Mouse (Mus musculus) spleen, adult 2 months (tissue): ENCODE data around the gene Naip1. TPM values are rescaled to one million over a fixed set of nuclear protein-coding genes. Genes with fewer than 3 reads are reported as not detected.
A peak's percentile ranks its signal among the peaks of the same experiment; 100 is the strongest.
"Not testable (repeated sequence)": the region's sequence is repeated elsewhere in the genome, so short reads cannot be mapped to it uniquely, and the experiment has no call there.

Experiments
- DNase-seq, 2 experiments: peaks; one replicate each; pipeline versions ENCODE4 v3.0.0 to v3.0.0-alpha.2; 2012 to 2021; ENCODE audit warnings: low spot score in 2 of 2, low read depth in 1 of 2
- H3K27ac ChIP-seq: fragments of 200-500 bp; 2 replicates; pipeline ENCODE4 v1.5.1; 2012; ENCODE audit warnings: low read length, inconsistent platforms; ENCODE audit not compliant: insufficient read depth
- H3K27me3 ChIP-seq: fragments of 200-500 bp; 2 replicates; pipeline ENCODE4 v1.6.1; 2012; ENCODE audit warnings: mild to moderate bottlenecking, moderate library complexity, low read length, inconsistent platforms; ENCODE audit not compliant: control insufficient read depth, insufficient read depth
- H3K36me3 ChIP-seq: fragments of 200-500 bp; 2 replicates; pipeline ENCODE4 v1.6.1; 2012; ENCODE audit warnings: mild to moderate bottlenecking, low read length, inconsistent platforms; ENCODE audit not compliant: control insufficient read depth, insufficient read depth
- H3K4me1 ChIP-seq: fragments of 200-500 bp; 2 replicates; pipeline ENCODE4 v1.6.1; 2011; ENCODE audit warnings: inconsistent platforms; ENCODE audit not compliant: control insufficient read depth, insufficient read depth, insufficient read length
- H3K4me3 ChIP-seq: fragments of 200-500 bp; 2 replicates; pipeline ENCODE4 v1.5.1; 2011; ENCODE audit warnings: mild to moderate bottlenecking, inconsistent platforms; ENCODE audit not compliant: insufficient read depth, insufficient read length; ENCODE audit errors: extremely low read depth
- CTCF ChIP-seq: fragments of 200-500 bp; IDR thresholded peaks from 2 replicates; pipeline ENCODE4 v1.5.1; 2011; ENCODE audit warnings: mild to moderate bottlenecking, inconsistent platforms; ENCODE audit not compliant: insufficient read depth, insufficient read length, insufficient replicate concordance; ENCODE audit errors: extremely low read depth
- POLR2A ChIP-seq: fragments of 200-500 bp; IDR thresholded peaks from 2 replicates; pipeline ENCODE4 v1.6.1; 2011; ENCODE audit warnings: low read depth, low read length, inconsistent platforms
- WGBS: fragments of 180-500 bp; shearing (Covaris S2); methylation state at CpG from one replicate; pipeline ENCODE4 v1.1.7; 2018; 5-methylcytosine and 5-hydroxymethylcytosine counted together
- polyA plus RNA-seq: library from polyadenylated mRNA; depleted of rRNA; stranded (reverse); fragments of >200 nt; gene quantifications from 2 replicates; pipeline ENCODE4 v1.2.3, GENCODE M21; 2012

The Naip1 gene
- polyA plus RNA-seq, 1 experiment: 0.42 TPM

DNA sequence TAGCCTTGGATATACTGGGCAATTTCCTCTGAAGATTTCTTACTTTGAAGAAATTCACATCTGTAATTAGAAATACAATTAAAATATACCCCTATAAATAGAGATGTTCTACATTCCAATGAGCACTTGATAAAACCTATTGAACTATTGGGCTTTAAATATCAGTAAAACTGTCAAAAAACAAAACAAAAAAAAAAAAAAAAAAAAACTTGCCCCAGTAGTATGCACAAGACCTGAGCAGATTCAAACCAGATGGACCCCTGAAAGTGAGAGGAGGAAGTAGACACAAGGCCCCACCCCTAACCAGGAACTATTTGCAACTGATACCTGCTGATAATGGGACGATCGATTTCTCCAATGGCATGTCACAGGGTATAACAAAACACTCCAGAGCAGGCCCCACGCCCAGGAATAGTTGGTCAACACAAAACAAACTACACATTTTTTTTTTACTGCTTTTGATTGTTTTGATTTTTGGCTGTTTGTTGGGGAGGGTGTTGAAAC is 15.3 kb downstream of the Naip1 start:
- no peak overlapping the region for H3K4me3 ChIP-seq
- H3K27ac ChIP-seq: no peak overlapping the region
- H3K36me3 ChIP-seq: no peaks in the 10 kb centered on the region
- TF ChIP-seq CTCF (no peak), POLR2A (no peak)
- H3K4me1 ChIP-seq: no peaks in the 10 kb centered on the region
- H3K27me3 ChIP-seq: no peaks in the 10 kb centered on the region
- WGBS: 49% methylated on average over 3 of the region's 3 CpGs
- no peak for DNase-seq

DNA sequence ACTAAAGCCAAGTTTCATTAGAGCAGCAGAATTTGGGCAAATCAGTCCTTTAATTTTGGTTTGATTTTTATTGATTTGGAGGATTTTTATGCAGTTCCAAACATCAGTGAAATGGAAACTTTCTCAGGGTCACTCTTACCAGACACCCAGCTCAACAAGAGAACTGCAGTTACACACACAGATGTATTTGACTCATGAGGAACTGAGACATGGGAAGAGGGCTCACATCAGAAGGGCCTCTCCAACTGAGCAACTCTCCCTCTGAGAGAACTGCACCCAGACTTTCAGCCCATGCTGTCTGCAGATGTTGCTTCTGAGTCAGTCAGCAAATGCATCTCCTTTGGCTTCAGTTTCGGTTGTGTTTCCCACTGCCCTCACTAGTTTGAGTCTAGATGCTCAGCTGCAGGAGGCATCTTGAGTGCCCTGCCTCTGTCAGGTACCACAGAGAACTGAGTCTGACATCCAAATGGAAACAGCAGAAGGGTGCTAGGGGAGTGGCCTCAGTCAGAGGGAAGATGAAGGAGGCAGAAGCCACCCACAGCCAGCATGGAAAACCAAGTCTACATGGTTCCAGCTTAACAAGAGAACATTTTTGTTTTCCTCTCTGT is 16.0 kb downstream of the Naip1 start:
- H3K36me3 ChIP-seq, H3K4me1 ChIP-seq, H3K27ac ChIP-seq, H3K4me3 ChIP-seq, H3K27me3 ChIP-seq, DNase-seq: not testable (repeated sequence)
- 33% methylated on average over 1 of the region's 1 CpGs for WGBS

- H3K4me3 ChIP-seq, H3K27me3 ChIP-seq, H3K36me3 ChIP-seq, H3K4me1 ChIP-seq, H3K27ac ChIP-seq, DNase-seq: not testable (repeated sequence)
- 89% methylated on average over 7 of the region's 7 CpGs for whole genome bisulfite sequencing
Observed at GRCm38 (mm10) chr13:100419958-100420357, 32.7 kb downstream of the Naip1 start.

DNA sequence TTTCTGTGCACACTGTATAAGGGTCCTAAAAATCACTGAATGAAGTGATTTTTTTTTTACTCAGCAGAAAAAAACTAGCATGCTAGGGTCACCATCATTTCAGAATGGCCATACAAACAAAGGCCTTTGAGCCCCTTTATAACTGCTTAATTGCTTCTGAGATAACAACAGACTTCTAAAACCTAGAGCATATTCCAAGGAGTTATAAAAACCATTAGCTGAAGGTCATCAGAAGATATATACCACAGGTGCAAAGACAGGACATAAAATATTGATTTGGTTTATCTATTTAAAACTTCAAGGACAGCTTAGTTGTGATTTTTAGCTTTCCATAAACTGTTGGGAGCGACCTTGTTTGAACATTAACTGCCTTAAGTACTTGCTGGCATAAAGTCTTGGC is 38.2 kb downstream of the Naip1 start:
- whole genome bisulfite sequencing: 65% methylated on average over 1 of the region's 1 CpGs
- no peak overlapping the region for H3K27ac ChIP-seq

GRCm38 (mm10) chr13:100409825-100410224 is 42.8 kb downstream of the Naip1 start:
- H3K27me3 ChIP-seq: no peaks in the 10 kb centered on the region
- 81% methylated on average over 4 of the region's 4 CpGs for WGBS
- H3K36me3 ChIP-seq: no peaks in the 10 kb centered on the region
- TF ChIP-seq POLR2A: no peak
- no peak for TF ChIP-seq CTCF
- no peak overlapping the region for H3K4me3 ChIP-seq
- H3K27ac ChIP-seq: no peak overlapping the region
- H3K4me1 ChIP-seq: no peaks in the 10 kb centered on the region
- DNase-seq: no peak

More for the DNA sequence above, 38.2 kb downstream of the Naip1 start:
- TF ChIP-seq CTCF: no peak
- TF ChIP-seq POLR2A: no peak
- DNase-seq: no peak
- Histone ChIP-seq H3K4me3 (no peak overlapping the region), H3K4me1 (no peaks in the 10 kb centered on the region), H3K27me3 (no peaks in the 10 kb centered on the region), H3K36me3 (no peaks in the 10 kb centered on the region)

DNA sequence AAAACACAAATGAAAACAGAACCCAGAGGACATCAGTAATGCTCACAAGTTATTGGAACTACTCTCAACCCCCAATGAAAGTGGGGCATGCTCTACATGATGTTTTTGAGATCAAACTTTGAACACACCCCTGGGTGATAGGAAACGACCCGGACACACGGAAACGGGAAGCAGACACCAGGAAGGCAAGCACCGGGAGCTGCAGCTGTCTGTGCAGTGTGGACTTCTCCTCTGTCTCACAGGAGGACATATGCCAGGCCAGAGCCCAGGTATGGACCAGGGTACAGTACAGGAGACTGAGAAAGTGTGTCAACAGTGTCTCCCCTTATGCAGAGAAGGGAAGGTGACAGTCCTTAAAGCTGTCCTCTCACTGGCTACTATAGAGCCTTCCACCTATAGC is 43.5 kb downstream of the Naip1 start:
- Histone ChIP-seq H3K27ac (no peak overlapping the region), H3K36me3 (no peaks in the 10 kb centered on the region), H3K27me3 (no peaks in the 10 kb centered on the region), H3K4me3 (no peak overlapping the region), H3K4me1 (no peaks in the 10 kb centered on the region)
- no peak for DNase-seq
- 83% methylated on average over 5 of the region's 5 CpGs for WGBS
- TF ChIP-seq POLR2A (no peak), CTCF (no peak)

- no peak overlapping the region for H3K27ac ChIP-seq
- H3K4me3 ChIP-seq: no peak overlapping the region
- H3K27me3 ChIP-seq: no peaks in the 10 kb centered on the region
- H3K36me3 ChIP-seq: no peaks in the 10 kb centered on the region
- no peak for TF ChIP-seq POLR2A
- no peak for TF ChIP-seq CTCF
- H3K4me1 ChIP-seq: no peaks in the 10 kb centered on the region
- 63% methylated on average over 7 of the region's 7 CpGs for WGBS
- no peak for DNase-seq
Observed at GRCm38 (mm10) chr13:100408242-100408641, 44.4 kb downstream of the Naip1 start.

DNA sequence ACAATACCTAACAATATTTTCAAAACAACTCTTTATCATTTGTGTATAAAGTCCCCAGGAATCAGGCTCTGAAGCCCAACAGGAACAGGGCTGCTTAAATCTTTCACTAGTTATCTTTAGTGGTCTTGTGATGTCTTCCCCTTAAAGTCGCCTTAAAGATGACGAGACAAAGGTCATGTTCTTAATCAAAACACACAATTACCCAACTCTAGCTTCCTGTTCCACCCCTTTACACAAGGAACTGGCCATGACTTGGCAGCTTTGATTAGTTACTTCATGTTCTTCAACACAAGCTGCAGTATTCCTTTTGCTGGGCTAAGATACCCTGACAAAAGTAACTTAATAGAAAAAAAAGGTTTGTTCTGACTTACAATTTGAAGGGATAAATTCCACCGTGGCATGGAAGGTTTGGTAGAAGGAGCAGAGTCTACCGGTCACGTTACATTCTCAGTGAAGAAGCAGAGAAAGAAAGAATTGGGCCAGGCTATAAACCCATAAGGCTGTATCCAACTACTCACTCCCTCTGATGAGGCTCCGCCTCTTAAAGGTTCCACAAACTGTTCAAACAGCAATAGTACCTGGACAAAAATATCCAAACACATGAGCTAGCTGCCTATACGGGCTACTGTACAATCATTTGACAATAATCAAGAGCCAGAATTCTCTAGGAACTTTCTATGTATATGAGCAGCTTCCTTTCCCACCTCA is 49.6 kb downstream of the Naip1 start:
- not testable (repeated sequence) for H3K4me3 ChIP-seq, H3K27ac ChIP-seq, H3K27me3 ChIP-seq, H3K4me1 ChIP-seq, H3K36me3 ChIP-seq, DNase-seq
- 62% methylated on average over 7 of the region's 7 CpGs for WGBS

DNA sequence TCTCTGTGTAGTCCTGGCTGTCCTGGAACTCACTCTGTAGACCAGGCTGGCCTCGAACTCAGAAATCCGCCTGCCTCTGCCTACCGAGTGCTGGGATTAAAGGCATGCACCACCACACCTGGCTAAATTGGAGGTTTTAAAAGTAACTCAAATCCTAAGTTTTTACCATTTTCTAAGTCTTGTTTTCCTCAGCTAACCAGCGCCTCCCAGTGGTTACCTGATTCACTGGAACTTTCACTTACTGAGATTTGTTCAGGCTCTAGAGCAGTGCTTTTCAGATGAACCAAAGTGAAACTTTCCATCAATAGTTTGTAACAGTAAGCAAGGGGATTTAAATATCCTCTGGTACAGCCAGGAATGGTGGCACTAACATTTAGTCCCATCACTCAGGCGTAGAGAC is 61.6 kb downstream of the Naip1 start:
- H3K27ac ChIP-seq, H3K27me3 ChIP-seq, H3K4me3 ChIP-seq, H3K36me3 ChIP-seq, H3K4me1 ChIP-seq: not testable (repeated sequence)
- WGBS: 22% methylated on average over 5 of the region's 5 CpGs
- DNase-seq: peak; percentile 5
